Mouse (Mus musculus): ENCODE results near the gene Atxn7l1. TPM values are rescaled to one million over a fixed set of nuclear protein-coding genes. Genes with fewer than 3 reads are reported as not detected.

Gene Atxn7l1
- total and polyA plus RNA-seq, 2 experiments from 2014 or later, result 15.8 to 24.9 TPM

DNA sequence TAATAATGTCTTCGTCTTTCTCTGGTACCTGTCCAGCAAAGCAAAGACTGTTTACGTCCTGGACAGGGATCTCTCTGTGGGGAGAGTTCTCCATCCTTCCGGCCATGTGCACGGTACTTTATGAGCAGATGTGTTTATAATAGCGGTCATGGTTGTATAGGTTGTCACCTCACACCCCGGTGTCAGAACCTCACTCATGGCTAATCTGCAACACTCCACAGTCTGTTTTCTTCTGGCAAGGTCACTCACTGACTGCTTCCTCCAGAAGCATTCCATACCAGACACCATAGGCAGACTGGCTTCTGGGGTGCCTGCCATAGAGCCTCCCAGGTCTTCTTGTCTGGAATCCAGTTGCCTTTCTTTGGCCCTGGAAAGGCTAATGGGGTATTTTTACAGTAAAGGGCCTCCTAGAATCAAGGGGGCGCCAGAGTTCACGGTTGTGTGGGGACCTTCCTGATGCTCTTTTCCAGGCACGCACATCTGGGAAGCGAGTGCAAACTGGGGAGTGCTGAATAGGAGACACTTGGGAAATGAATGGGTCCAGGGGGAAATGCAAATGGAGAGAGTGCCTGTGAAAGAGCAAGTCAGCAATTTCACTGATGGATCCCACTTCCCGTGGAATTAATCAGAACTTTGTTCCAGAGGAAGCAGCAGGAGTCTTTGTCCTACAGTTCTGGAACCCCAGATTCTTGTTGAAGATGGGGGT lies 89.0 kb downstream of the Atxn7l1 start:
- Histone ChIP-seq H3K27ac (no peak overlapping the region), H3K9me3 (ENCODE audit: low read length) (no peaks in the 10 kb centered on the region), H3K4me2 (ENCODE audit: low read depth, low read length) (no peak overlapping the region), H3K4me3 (ENCODE audit: low read length) (no peak overlapping the region), H3K9ac (replicated peaks; ENCODE audit: low read length) (no peak overlapping the region), H3K4me1 (ENCODE audit: insufficient read depth, low read length) (peaks cover 5% of the 10 kb centered on the region; the same call in 1 of the 2 replicates), H3K36me3 (ENCODE audit: insufficient read depth, low read length) (no peaks in the 10 kb centered on the region), H3K27me3 (ENCODE audit: insufficient read depth, low read length) (no peaks in the 10 kb centered on the region)
- DNase-seq (ENCODE audit: low spot score) (no peak), ATAC-seq (no peak)
- WGBS, result 71% methylated on average over 11 of the region's 11 CpGs
- TF ChIP-seq CTCF (IDR thresholded peaks at IDR 0.05; ENCODE audit: low read depth), result no peak

DNA sequence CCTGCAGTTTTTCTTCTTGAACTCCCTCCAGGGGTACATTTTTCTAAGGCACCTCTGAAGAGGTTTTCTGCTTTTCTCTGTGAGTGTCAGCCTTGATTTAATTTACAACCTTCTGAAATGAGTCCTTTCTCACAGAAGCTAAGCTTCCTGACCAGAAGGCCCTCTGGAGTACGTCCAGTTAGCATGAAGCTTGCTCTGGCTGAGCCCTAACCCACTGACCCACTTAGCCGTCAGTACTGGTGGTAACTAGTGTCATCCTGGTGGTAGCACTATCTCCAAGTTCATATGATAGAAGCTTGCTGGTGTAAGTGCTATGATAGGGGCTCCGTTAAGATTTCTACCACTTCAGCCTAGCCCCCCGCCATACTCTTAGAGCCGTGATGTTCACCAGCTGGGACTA lies 89.6 kb downstream of the Atxn7l1 start:
- Histone ChIP-seq H3K27ac (no peak overlapping the region), H3K4me1 (ENCODE audit: insufficient read depth, low read length) (peaks cover 5% of the 10 kb centered on the region; the same call in 1 of the 2 replicates), H3K4me2 (ENCODE audit: low read depth, low read length) (no peak overlapping the region), H3K4me3 (ENCODE audit: low read length) (no peak overlapping the region), H3K9me3 (ENCODE audit: low read length) (no peaks in the 10 kb centered on the region), H3K9ac (replicated peaks; ENCODE audit: low read length) (no peak overlapping the region), H3K27me3 (ENCODE audit: insufficient read depth, low read length) (no peaks in the 10 kb centered on the region), H3K36me3 (ENCODE audit: insufficient read depth, low read length) (no peaks in the 10 kb centered on the region)
- no peak for TF ChIP-seq CTCF (IDR thresholded peaks at IDR 0.05; ENCODE audit: low read depth)
- WGBS, result 91% methylated on average over 5 of the region's 5 CpGs
- ATAC-seq, result no peak
- no peak for DNase-seq (ENCODE audit: low spot score)

DNA sequence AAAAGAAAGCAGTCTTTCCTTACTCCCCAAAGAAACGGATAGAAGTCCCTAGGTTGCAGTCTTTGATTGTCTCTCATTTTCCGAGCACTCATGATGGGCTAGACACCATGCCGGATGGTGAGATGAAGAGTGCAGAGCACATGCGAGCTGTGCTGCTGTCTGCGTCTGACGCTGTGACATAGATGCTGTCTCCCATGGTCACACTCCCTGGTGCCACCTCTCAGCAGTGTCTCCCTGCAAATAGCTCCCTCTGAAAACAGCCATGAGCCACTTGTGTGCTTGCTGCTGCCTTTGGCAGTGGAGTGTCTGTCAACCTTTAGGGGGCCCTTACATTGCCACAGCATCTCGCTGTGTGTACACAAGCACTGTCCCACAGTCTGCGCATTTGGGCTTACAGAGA lies 95.2 kb downstream of the Atxn7l1 start:
- Histone ChIP-seq H3K36me3 (ENCODE audit: insufficient read depth, low read length) (no peaks in the 10 kb centered on the region), H3K4me1 (ENCODE audit: insufficient read depth, low read length) (peaks cover 28% of the 10 kb centered on the region), H3K9me3 (ENCODE audit: low read length) (no peaks in the 10 kb centered on the region), H3K4me3 (ENCODE audit: low read length) (no peak overlapping the region), H3K9ac (replicated peaks; ENCODE audit: low read length) (no peak overlapping the region), H3K27me3 (ENCODE audit: insufficient read depth, low read length) (no peaks in the 10 kb centered on the region), H3K27ac (no peak overlapping the region), H3K4me2 (ENCODE audit: low read depth, low read length) (no peak overlapping the region)
- no peak for TF ChIP-seq CTCF (IDR thresholded peaks at IDR 0.05; ENCODE audit: low read depth)
- no peak for DNase-seq (ENCODE audit: low spot score)
- no peak for ATAC-seq
- 58% methylated on average over 8 of the region's 8 CpGs for WGBS

GRCm38 (mm10) chr12:33244132-33244875 lies 96.8 kb downstream of the Atxn7l1 start:
- TF ChIP-seq CTCF (IDR thresholded peaks at IDR 0.05; ENCODE audit: low read depth), result no peak
- WGBS, result 36% methylated on average over 15 of the region's 15 CpGs
- Histone ChIP-seq H3K36me3 (ENCODE audit: insufficient read depth, low read length) (no peaks in the 10 kb centered on the region), H3K27me3 (ENCODE audit: insufficient read depth, low read length) (no peaks in the 10 kb centered on the region), H3K4me3 (ENCODE audit: low read length) (no peak overlapping the region), H3K27ac (peak overlapping the region; percentile 41; the same call in 1 of the 2 replicates), H3K9ac (replicated peaks; ENCODE audit: low read length) (no peak overlapping the region), H3K4me2 (ENCODE audit: low read depth, low read length) (no peak overlapping the region), H3K9me3 (ENCODE audit: low read length) (no peaks in the 10 kb centered on the region), H3K4me1 (ENCODE audit: insufficient read depth, low read length) (peaks cover 28% of the 10 kb centered on the region)
- DNase-seq (ENCODE audit: low spot score) (peak; percentile 54), ATAC-seq (peak; percentile 57; the same call in 1 of the 2 replicates)

GRCm38 (mm10) chr12:33245455-33245854 lies 98.0 kb downstream of the Atxn7l1 start:
- Histone ChIP-seq H3K4me2 (ENCODE audit: low read depth, low read length) (no peak overlapping the region), H3K36me3 (ENCODE audit: insufficient read depth, low read length) (no peaks in the 10 kb centered on the region), H3K27me3 (ENCODE audit: insufficient read depth, low read length) (no peaks in the 10 kb centered on the region), H3K27ac (no peak overlapping the region), H3K9me3 (ENCODE audit: low read length) (no peaks in the 10 kb centered on the region), H3K4me1 (ENCODE audit: insufficient read depth, low read length) (peaks cover 28% of the 10 kb centered on the region), H3K9ac (replicated peaks; ENCODE audit: low read length) (no peak overlapping the region), H3K4me3 (ENCODE audit: low read length) (no peak overlapping the region)
- peak; percentile 38 for ATAC-seq
- peak; percentile 46 for DNase-seq (ENCODE audit: low spot score)
- TF ChIP-seq CTCF (IDR thresholded peaks at IDR 0.05; ENCODE audit: low read depth), result no peak
- WGBS, result 67% methylated on average over 4 of the region's 4 CpGs

- H3K4me1 ChIP-seq (ENCODE audit: insufficient read depth, low read length), result peaks cover 28% of the 10 kb centered on the region
- no peak overlapping the region for H3K9ac ChIP-seq (replicated peaks; ENCODE audit: low read length)
- DNase-seq (ENCODE audit: low spot score) (no peak), ATAC-seq (no peak)
- no peak for TF ChIP-seq CTCF (IDR thresholded peaks at IDR 0.05; ENCODE audit: low read depth)
- H3K4me2 ChIP-seq (ENCODE audit: low read depth, low read length), result no peak overlapping the region
- no peaks in the 10 kb centered on the region for H3K9me3 ChIP-seq (ENCODE audit: low read length)
- no peak overlapping the region; the same call in 1 of the 2 replicates for H3K27ac ChIP-seq
- no peaks in the 10 kb centered on the region for H3K36me3 ChIP-seq (ENCODE audit: insufficient read depth, low read length)
- no peaks in the 10 kb centered on the region for H3K27me3 ChIP-seq (ENCODE audit: insufficient read depth, low read length)
- no peak overlapping the region for H3K4me3 ChIP-seq (ENCODE audit: low read length)
- 37% methylated on average over 8 of the region's 8 CpGs for WGBS
Measured at GRCm38 (mm10) chr12:33246878-33247277, 99.4 kb downstream of the Atxn7l1 start.

DNA sequence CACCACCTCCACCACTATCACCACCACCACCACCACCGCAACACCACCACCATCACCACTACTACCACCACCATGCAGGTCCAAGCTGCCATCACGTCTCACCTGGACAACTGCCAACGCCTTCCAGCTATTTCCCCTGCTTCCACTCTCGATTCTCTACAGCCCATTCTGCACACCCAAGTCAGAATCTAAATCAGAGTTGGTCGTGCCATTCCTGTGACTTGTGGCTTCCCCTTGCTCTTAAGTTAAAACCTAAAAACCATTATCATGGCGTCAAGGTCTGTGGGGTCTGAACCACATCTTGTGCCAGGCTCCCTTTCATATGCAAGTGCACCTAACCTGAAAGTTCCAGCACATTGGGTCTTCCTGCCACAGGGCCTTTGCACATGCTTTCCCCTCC lies 102.7 kb downstream of the Atxn7l1 start:
- Histone ChIP-seq H3K9me3 (ENCODE audit: low read length) (no peaks in the 10 kb centered on the region), H3K27ac (no peak overlapping the region), H3K27me3 (ENCODE audit: insufficient read depth, low read length) (no peaks in the 10 kb centered on the region), H3K4me1 (ENCODE audit: insufficient read depth, low read length) (peaks cover 21% of the 10 kb centered on the region), H3K4me2 (ENCODE audit: low read depth, low read length) (no peak overlapping the region), H3K4me3 (ENCODE audit: low read length) (no peak overlapping the region), H3K9ac (replicated peaks; ENCODE audit: low read length) (no peak overlapping the region), H3K36me3 (ENCODE audit: insufficient read depth, low read length) (no peaks in the 10 kb centered on the region)
- DNase-seq (ENCODE audit: low spot score) (no peak), ATAC-seq (no peak)
- TF ChIP-seq CTCF (IDR thresholded peaks at IDR 0.05; ENCODE audit: low read depth), result no peak
- WGBS, result 96% methylated on average over 5 of the region's 6 CpGs
